Mouse (Mus musculus): ENCODE results near the gene Zfp566. TPM values are rescaled to one million over a fixed set of nuclear protein-coding genes. Genes with fewer than 3 reads are reported as not detected.

Zfp566 gene
- 6.2 TPM for polyA plus RNA-seq (2017; shearing (Covaris generic))

GRCm38 (mm10) chr7:30090092-30090969 is at the start of gene Zfp566, which contains the start of gene Gm26920:
TSS of gene Zfp566 (minus strand) at chr7:30090527.
TSS of gene Gm26920 (minus strand) at chr7:30090410.

GRCm38 (mm10) chr7:30121308-30122187 is 31.2 kb upstream of the Zfp566 start, which contains the start of gene Zfp382:
TSS of gene Zfp382 (plus strand) at chr7:30121942.

GRCm38 (mm10) chr7:30094646-30095429 is 4.5 kb upstream of the Zfp566 start, which contains the start of gene Zfp260:
TSS of gene Zfp260 (plus strand) at chr7:30094777.

GRCm38 (mm10) chr7:30072146-30073028 is 17.9 kb downstream of the Zfp566 start, which contains the start of gene Zfp82:
TSS of gene Zfp82 (minus strand) at chr7:30072900.

GRCm38 (mm10) chr7:30050882-30051548 is 39.3 kb downstream of the Zfp566 start, which contains the start of gene Zfp14:
TSS of gene Zfp14 (minus strand) at chr7:30051380.

Other genes with a start within 250 kb of the Zfp566 start
- gene Zfp940, start 236.9 kb downstream of the Zfp566 start, polyA plus RNA-seq (2017; shearing (Covaris generic)): 2.2 TPM
- 8.0 TPM for gene Zfp420, start 230.5 kb downstream of the Zfp566 start, polyA plus RNA-seq (2017; shearing (Covaris generic))
- 2.9 TPM for gene Zfp27, start 184.0 kb downstream of the Zfp566 start, polyA plus RNA-seq (2017; shearing (Covaris generic))
- gene Zfp383, start 182.3 kb downstream of the Zfp566 start, polyA plus RNA-seq (2017; shearing (Covaris generic)): 1.00 TPM
- 2.2 TPM for gene Zfp74, start 136.4 kb downstream of the Zfp566 start, polyA plus RNA-seq (2017; shearing (Covaris generic))
- gene Zfp568, start 106.6 kb downstream of the Zfp566 start, polyA plus RNA-seq (2017; shearing (Covaris generic)): 5.7 TPM
- gene Zfp14, start 39.1 kb downstream of the Zfp566 start, polyA plus RNA-seq (2017; shearing (Covaris generic)): 2.1 TPM
- 7.4 TPM for gene Zfp82, start 17.6 kb downstream of the Zfp566 start, polyA plus RNA-seq (2017; shearing (Covaris generic))
- gene Gm26920, start 117 bp downstream of the Zfp566 start, polyA plus RNA-seq (2017; shearing (Covaris generic)): not detected
- 66.9 TPM for gene Zfp260, start 4.2 kb upstream of the Zfp566 start, polyA plus RNA-seq (2017; shearing (Covaris generic))
- gene Zfp382, start 31.4 kb upstream of the Zfp566 start, polyA plus RNA-seq (2017; shearing (Covaris generic)): 13.4 TPM
- gene Zfp146, start 79.2 kb upstream of the Zfp566 start, polyA plus RNA-seq (2017; shearing (Covaris generic)): 32.3 TPM
- gene Cox7a1, start 93.6 kb upstream of the Zfp566 start, polyA plus RNA-seq (2017; shearing (Covaris generic)): not detected
- gene Capns1, start 108.3 kb upstream of the Zfp566 start, polyA plus RNA-seq (2017; shearing (Covaris generic)): 60.7 TPM
- 32.3 TPM for gene Polr2i, start 141.4 kb upstream of the Zfp566 start, polyA plus RNA-seq (2017; shearing (Covaris generic))
- 61.3 TPM for gene Tbcb, start 141.7 kb upstream of the Zfp566 start, polyA plus RNA-seq (2017; shearing (Covaris generic))
- gene Ovol3, start 145.2 kb upstream of the Zfp566 start, polyA plus RNA-seq (2017; shearing (Covaris generic)): not detected
- 0.85 TPM for gene Thap8, start 189.6 kb upstream of the Zfp566 start, polyA plus RNA-seq (2017; shearing (Covaris generic))
- 4.5 TPM for gene Wdr62, start 189.9 kb upstream of the Zfp566 start, polyA plus RNA-seq (2017; shearing (Covaris generic))
- 0.83 TPM for gene Clip3, start 201.2 kb upstream of the Zfp566 start, polyA plus RNA-seq (2017; shearing (Covaris generic))
- 92.3 TPM for gene Alkbh6, start 218.2 kb upstream of the Zfp566 start, polyA plus RNA-seq (2017; shearing (Covaris generic))
- 2.6 TPM for gene Syne4, start 224.3 kb upstream of the Zfp566 start, polyA plus RNA-seq (2017; shearing (Covaris generic))
- not detected for gene E130208F15Rik, start 231.2 kb upstream of the Zfp566 start, polyA plus RNA-seq (2017; shearing (Covaris generic))
- 16.2 TPM for gene Sdhaf1, start 233.4 kb upstream of the Zfp566 start, polyA plus RNA-seq (2017; shearing (Covaris generic))

Measured in effector memory CD4-positive, alpha-beta T cell, adult 7 months (primary cell).